Mouse (Mus musculus) Patski (cell line): ENCODE measurements around the gene Pex14. TPM values are rescaled to one million over a fixed set of nuclear protein-coding genes. Genes with fewer than 3 reads are reported as not detected.
"Not testable (repeated sequence)": the region's sequence is repeated elsewhere in the genome, so short reads cannot be mapped to it uniquely, and the experiment has no call there.

ENCODE experiments used
- ATAC-seq: fragments of 100-300 bp; one replicate; pipeline ENCODE4 v1.8.0; 2021
- CTCF ChIA-PET: fragments of 350-600 bp; sonication (Branson Sonifier 250); formaldehyde crosslinking; loops from one replicate; lab custom pipeline; 2022; ENCODE audit warnings: inconsistent platforms; lab: Charles Lee
- POLR2A ChIA-PET: fragments of 350-600 bp; sonication (Branson Sonifier 250); formaldehyde crosslinking; loops from one replicate; lab custom pipeline; 2022; ENCODE audit warnings: antibody characterized with exemption, inconsistent platforms; lab: Charles Lee
- DNase-seq: peaks from one replicate; pipeline ENCODE4 v3.0.0-alpha.2; 2011; ENCODE audit warnings: low read depth, low spot score
- H3K27me3 ChIP-seq: fragments of 371-371 bp; one replicate; pipeline ENCODE4 v1.5.1; 2021
- CTCF ChIP-seq: fragments of 100-300 bp; IDR thresholded peaks from one replicate; pipeline ENCODE4 v1.5.1; 2021
- in situ Hi-C: fragments of 300-500 bp; cut with MboI; formaldehyde crosslinking; loops from 3 replicates; pipeline ENCODE4 v1.11.1; 2018; ENCODE audit warnings: low pct_unique_long_range_greater_than_20kb, mixed read lengths
- polyA plus RNA-seq: library from polyadenylated mRNA; unstranded; gene quantifications from one replicate; pipeline ENCODE4 v1.2.3, GENCODE M21; 2021

Pex14 gene
- polyA plus RNA-seq, 1 experiment from 2014 or later = 41.3 TPM

- DNase-seq (no peak), ATAC-seq (no peak)
- in situ Hi-C loops = loop anchor here (5.0 kb wide), 1 partner anchor 59 kb away; no protein-coding TSS in a partner anchor
- no peak for TF ChIP-seq CTCF
- ChIA-PET POLR2A (no interaction called here), CTCF (interaction anchor here (1.0 to 1.5 kb wide), 2 partner anchors 8 to 59 kb away, joined by 3 to 8 read pairs; no protein-coding TSS in a partner anchor)
- H3K27me3 ChIP-seq = no peaks in the 10 kb centered on the region
These were observed 36.6 kb upstream of the Pex14 start for GRCm38 (mm10) chr4:149136116-149136850.

GRCm38 (mm10) chr4:149133395-149133794, 33.7 kb upstream of the Pex14 start:
- in situ Hi-C loops = no loop called here
- TF ChIP-seq CTCF = no peak
- no peaks in the 10 kb centered on the region for H3K27me3 ChIP-seq
- ATAC-seq (no peak), DNase-seq (no peak)
- ChIA-PET POLR2A (no interaction called here), CTCF (interaction anchor here (1.5 kb wide), 1 partner anchor 56 kb away, joined by 4 read pairs; no protein-coding TSS in a partner anchor)

GRCm38 (mm10) chr4:149131789-149132565, 32.3 kb upstream of the Pex14 start:
- ATAC-seq (no peak), DNase-seq (no peak)
- H3K27me3 ChIP-seq = no peaks in the 10 kb centered on the region
- in situ Hi-C loops = no loop called here
- no peak for TF ChIP-seq CTCF
- POLR2A ChIA-PET = no interaction called here
- CTCF ChIA-PET = no interaction called here

GRCm38 (mm10) chr4:149131021-149131752, 31.5 kb upstream of the Pex14 start:
- H3K27me3 ChIP-seq = no peaks in the 10 kb centered on the region
- POLR2A ChIA-PET = no interaction called here
- CTCF ChIA-PET = interaction anchor here (1.9 kb wide), 1 partner anchor 14 kb away, joined by 4 read pairs; no protein-coding TSS in a partner anchor
- TF ChIP-seq CTCF = no peak
- ATAC-seq (no peak), DNase-seq (no peak)
- in situ Hi-C loops = no loop called here

GRCm38 (mm10) chr4:149128467-149128866, 28.8 kb upstream of the Pex14 start:
- in situ Hi-C loops = no loop called here
- ChIA-PET POLR2A (no interaction called here), CTCF (interaction anchor here (1.2 kb wide), 1 partner anchor 9 kb away, joined by 3 read pairs; the partner anchor contains the start of gene Cenps)
- H3K27me3 ChIP-seq = no peaks in the 10 kb centered on the region
- no peak for DNase-seq
- no peak for TF ChIP-seq CTCF
- no peak for ATAC-seq

GRCm38 (mm10) chr4:149126663-149127062, 27.0 kb upstream of the Pex14 start, which contains the start of gene Cort:
Gene Cort, minus strand, starts transcription at chr4:149126763.
- in situ Hi-C loops = no loop called here
- POLR2A ChIA-PET = no interaction called here
- no peak for ATAC-seq
- H3K27me3 ChIP-seq = no peaks in the 10 kb centered on the region
- no peak for TF ChIP-seq CTCF
- CTCF ChIA-PET = no interaction called here
- DNase-seq = no peak

- in situ Hi-C loops = no loop called here
- no peaks in the 10 kb centered on the region for H3K27me3 ChIP-seq
- DNase-seq = no peak
- TF ChIP-seq CTCF = no peak
- CTCF ChIA-PET = no interaction called here
- POLR2A ChIA-PET = no interaction called here
- ATAC-seq = no peak
These were observed 26.4 kb upstream of the Pex14 start for GRCm38 (mm10) chr4:149126115-149126509.

- ChIA-PET POLR2A (interaction anchor here (0.7 kb wide), 1 partner anchor 10 kb away, joined by 5 read pairs; no protein-coding TSS in a partner anchor), CTCF (no interaction called here)
- ATAC-seq (no peak), DNase-seq (no peak)
- H3K27me3 ChIP-seq = no peaks in the 10 kb centered on the region
- TF ChIP-seq CTCF = no peak
- in situ Hi-C loops = no loop called here
These were observed 25.9 kb upstream of the Pex14 start for GRCm38 (mm10) chr4:149125341-149126114.

- ChIA-PET CTCF (no interaction called here), POLR2A (no interaction called here)
- DNase-seq = no peak
- in situ Hi-C loops = no loop called here
- no peak for TF ChIP-seq CTCF
- ATAC-seq = no peak
- H3K27me3 ChIP-seq = no peaks in the 10 kb centered on the region
These were observed 23.8 kb upstream of the Pex14 start for GRCm38 (mm10) chr4:149123432-149123831.

GRCm38 (mm10) chr4:149119978-149120562, 20.4 kb upstream of the Pex14 start:
- H3K27me3 ChIP-seq, CTCF ChIA-PET, POLR2A ChIA-PET, ATAC-seq, DNase-seq, in situ Hi-C loops: not testable (repeated sequence)
